Mouse (Mus musculus): ENCODE measurements at regions not wholly inside any gene's neighbourhood (a gene's known extent, or its start where the extent isn't known, plus 50 kb on each side); places are given as distances from the start of the nearest gene placed in this dataset.

DNA sequence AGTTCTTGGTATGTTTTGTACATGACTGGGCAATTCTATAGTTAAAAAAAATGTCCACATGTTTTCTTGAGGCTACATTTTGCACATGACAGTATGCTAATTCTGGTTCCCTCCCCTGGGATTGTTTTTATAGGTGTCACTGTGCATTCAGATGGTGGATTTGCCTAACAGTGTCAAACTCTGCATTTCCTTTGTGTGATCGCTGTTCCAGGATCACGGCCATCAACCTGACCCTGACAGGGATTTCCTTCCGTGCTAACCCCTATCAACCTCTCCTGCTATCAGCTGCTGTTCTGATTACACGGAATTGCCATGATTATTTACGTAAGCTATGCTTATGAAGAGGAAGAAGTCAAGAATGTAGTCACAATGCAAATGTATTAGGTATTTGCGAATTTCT lies 155.1 kb upstream of the Tmem45b start:
- TF ChIP-seq CTCF (IDR thresholded peaks at IDR 0.05; ENCODE audit: extremely low read depth, insufficient read depth, insufficient read length, insufficient replicate concordance) (no peak), POLR2A (IDR thresholded peaks at IDR 0.05; ENCODE audit: low read depth, low read length) (no peak)

Data from spleen, adult 2 months (tissue).